ENCODE assay signal across 8 mouse cellular contexts in the genomic region with DNA sequence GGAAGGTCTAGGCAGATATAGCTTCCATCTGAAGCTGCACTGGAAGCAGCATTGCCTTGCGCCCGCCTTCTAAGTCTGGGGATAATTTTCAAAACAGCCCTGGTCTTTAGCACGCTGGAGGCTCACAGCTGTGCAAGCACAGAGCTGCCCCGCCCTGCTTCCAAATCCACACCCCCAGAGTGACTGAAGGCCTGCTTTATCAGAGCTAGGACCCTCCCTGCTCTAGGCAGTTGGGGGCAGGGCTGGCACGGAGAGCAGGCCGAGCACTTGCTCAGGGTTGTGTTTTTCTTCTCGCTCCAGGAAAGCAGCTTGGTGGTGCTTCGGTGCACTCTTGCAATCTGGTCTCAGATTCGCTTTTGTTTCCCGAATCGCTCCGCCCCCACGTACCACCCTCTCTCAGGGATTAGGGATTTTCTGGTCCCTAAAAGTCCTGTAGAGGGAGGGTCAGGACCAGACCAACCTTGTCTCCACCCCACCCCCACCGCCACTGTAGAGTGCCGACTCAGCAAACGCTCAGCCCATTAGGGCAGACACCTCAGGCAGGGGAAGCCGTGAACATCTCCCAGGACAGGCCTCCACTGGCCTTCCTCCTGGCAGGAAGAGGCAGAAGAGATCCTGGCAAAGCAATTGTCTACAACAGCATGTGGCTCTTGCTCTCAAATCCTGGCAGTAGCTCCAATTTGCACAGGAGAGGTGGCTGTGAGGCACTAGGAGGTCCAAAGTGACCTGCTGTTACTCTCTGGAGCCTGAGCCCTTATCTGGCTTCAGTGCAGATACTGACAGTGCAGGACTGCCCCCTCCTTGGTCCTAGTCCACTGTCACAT. TPM values are rescaled to one million over a fixed set of nuclear protein-coding genes. Genes with fewer than 3 reads are reported as not detected.
A peak's percentile ranks its signal among the peaks of the same experiment; 100 is the strongest.
DNase-seq lines count a peak whose midpoint lies in the region; ATAC-seq and TF ChIP-seq lines count a peak whose summit lies in the region.

No protein-coding gene starts in this region.

- dilution Hi-C loops in CH12.LX (cut with MboI; ENCODE audit: extremely low pct_ligation_motif_present, extremely low pct_unique_long_range_greater_than_20kb, low sequenced_read_pairs): no loop called here

- no peak for TF ChIP-seq CTCF in CH12.LX (conservative IDR thresholded peaks at IDR 0.05 in 1 of 2, IDR thresholded peaks at IDR 0.05 in 1 of 2; ENCODE audit: low read depth in 2 of 2, low read length in 2 of 2)

- no peak overlapping the region for H3K27ac ChIP-seq in CH12.LX (ENCODE audit: insufficient read depth, low read depth)
- peak overlapping the region; percentile 91 for H3K27ac ChIP-seq in kidney, embryonic 16.5 days (ENCODE audit: low read length)
- peak overlapping the region; percentile 74 for H3K27ac ChIP-seq in liver, embryonic 12.5 days
- peak overlapping the region; percentile 87 for H3K27ac ChIP-seq in neural tube, embryonic 13.5 days (replicated peaks)

- DNase-seq in CH12.LX (ENCODE audit: extremely low read depth) (no peak), adipocyte (ENCODE audit: low spot score) (peak; percentile 39)
- DNase-seq in embryo, embryonic 9.5 days (ENCODE audit: extremely low spot score): peak; percentile 81
- DNase-seq in heart, adult 18-20 months: peak; percentile 81 to 86
- DNase-seq in natural killer cell, adult 2 months (ENCODE audit: low spot score in 2 of 2): no peak

- no peak for TF ChIP-seq RAD21 in CH12.LX (IDR thresholded peaks at IDR 0.05; ENCODE audit: low read depth, low read length)

- peak; percentile 93 for ATAC-seq in kidney, embryonic 16.5 days (ENCODE audit: low FRiP score, low TSS enrichment)
- ATAC-seq in liver, embryonic 12.5 days: peak; percentile 91
- peak; percentile 82 for ATAC-seq in neural tube, embryonic 13.5 days (ENCODE audit: low read depth)

- no peaks in the 10 kb centered on the region for H3K36me3 ChIP-seq in CH12.LX (replicated peaks in 1 of 2; ENCODE audit: control insufficient read depth in 1 of 2, insufficient read depth in 1 of 2, low read length in 1 of 2)
- no peaks in the 10 kb centered on the region for H3K36me3 ChIP-seq in kidney, embryonic 16.5 days (ENCODE audit: insufficient read depth, low read length)
- H3K36me3 ChIP-seq in liver, embryonic 12.5 days: no peaks in the 10 kb centered on the region
- H3K36me3 ChIP-seq in neural tube, embryonic 13.5 days: no peaks in the 10 kb centered on the region

- no peak overlapping the region for H3K4me3 ChIP-seq in CH12.LX (replicated peaks in 1 of 3; ENCODE audit: low read depth in 2 of 3, low read length in 2 of 3, poor library complexity in 1 of 3)
- H3K4me3 ChIP-seq in kidney, embryonic 16.5 days (ENCODE audit: low read length): peak overlapping the region; percentile 20
- peak overlapping the region; percentile 39 for H3K4me3 ChIP-seq in liver, embryonic 12.5 days
- no peak overlapping the region for H3K4me3 ChIP-seq in neural tube, embryonic 13.5 days

- H3K9me3 ChIP-seq in CH12.LX (replicated peaks; ENCODE audit: low read length): no peaks in the 10 kb centered on the region
- H3K9me3 ChIP-seq in kidney, embryonic 16.5 days (ENCODE audit: low read length): no peaks in the 10 kb centered on the region
- H3K9me3 ChIP-seq in liver, embryonic 12.5 days (replicated peaks): no peaks in the 10 kb centered on the region
- H3K9me3 ChIP-seq in neural tube, embryonic 13.5 days: no peaks in the 10 kb centered on the region

- H3K27me3 ChIP-seq in CH12.LX (replicated peaks): peaks cover 12% of the 10 kb centered on the region
- no peaks in the 10 kb centered on the region for H3K27me3 ChIP-seq in kidney, embryonic 16.5 days (ENCODE audit: insufficient read depth, low read length)
- peaks cover 5% of the 10 kb centered on the region; the same call in 1 of the 2 replicates for H3K27me3 ChIP-seq in liver, embryonic 12.5 days (replicated peaks)
- H3K27me3 ChIP-seq in neural tube, embryonic 13.5 days: peaks cover 28% of the 10 kb centered on the region

- in situ Hi-C loops in CH12.LX (cut with MboI; ENCODE audit: low pct_ligation_motif_present, low pct_unique_long_range_greater_than_20kb, low sequenced_read_pairs): no loop called here

- H3K79me2 ChIP-seq in CH12.LX (replicated peaks; ENCODE audit: control insufficient read depth, extremely low read depth, insufficient read depth, poor library complexity, severe bottlenecking): no peaks in the 10 kb centered on the region

- no peak for TF ChIP-seq POLR2A in CH12.LX (IDR thresholded peaks at IDR 0.05; ENCODE audit: low read depth, low read length)

- peaks cover 0 to 9% of the 10 kb centered on the region in 2 experiments; a peak in 2 of 4 replicates for H3K4me1 ChIP-seq in CH12.LX (ENCODE audit: control insufficient read depth in 1 of 2, insufficient read depth in 2 of 2)
- peaks cover 51% of the 10 kb centered on the region for H3K4me1 ChIP-seq in kidney, embryonic 16.5 days (ENCODE audit: insufficient read depth, low read length)
- H3K4me1 ChIP-seq in liver, embryonic 12.5 days: peaks cover 52% of the 10 kb centered on the region
- peaks cover 27% of the 10 kb centered on the region for H3K4me1 ChIP-seq in neural tube, embryonic 13.5 days (replicated peaks)

- no peak for TF ChIP-seq EP300 in CH12.LX (IDR thresholded peaks at IDR 0.05; ENCODE audit: low read length)

- WGBS in kidney, embryonic 16.5 days: 1% methylated on average over 17 of the region's 17 CpGs
- 5% methylated on average over 17 of the region's 17 CpGs for WGBS in liver, embryonic 12.5 days (ENCODE audit: insufficient replicate concordance)
- WGBS in neural tube, embryonic 13.5 days: 2% methylated on average over 17 of the region's 17 CpGs

- H3K4me2 ChIP-seq in CH12.LX (ENCODE audit: insufficient read depth, low read depth, poor library complexity, severe bottlenecking): no peak overlapping the region
- H3K4me2 ChIP-seq in kidney, embryonic 16.5 days (replicated peaks; ENCODE audit: low read depth, low read length): peak overlapping the region; percentile 41
- H3K4me2 ChIP-seq in liver, embryonic 12.5 days: peak overlapping the region; percentile 74
- H3K4me2 ChIP-seq in neural tube, embryonic 13.5 days: peak overlapping the region; percentile 41

- H3K9ac ChIP-seq in CH12.LX (ENCODE audit: insufficient read depth, low read depth): no peak overlapping the region
- H3K9ac ChIP-seq in kidney, embryonic 16.5 days (replicated peaks; ENCODE audit: low read length): peak overlapping the region; percentile 45
- H3K9ac ChIP-seq in liver, embryonic 12.5 days: peak overlapping the region; percentile 32
- H3K9ac ChIP-seq in neural tube, embryonic 13.5 days: peak overlapping the region; percentile 60

TF ChIP-seq in CH12.LX, 34 proteins besides CTCF, POLR2A, EP300 and RAD21:
- no peak for TF ChIP-seq MAX (IDR thresholded peaks at IDR 0.05; ENCODE audit: low read length)
- TF ChIP-seq JUND (conservative IDR thresholded peaks at IDR 0.05; ENCODE audit: low read depth, low read length): no peak
- no peak for TF ChIP-seq BHLHE40 (IDR thresholded peaks at IDR 0.05; ENCODE audit: low read depth, low read length)
- TF ChIP-seq MAFK (IDR thresholded peaks at IDR 0.05; ENCODE audit: insufficient replicate concordance, low read length): peak; percentile 77; the same call in 1 of the 2 replicates
TF ChIP-seq in CH12.LX: peak in this region for 1.

RNA-seq across cellular contexts. Expression of gene Sema4c, which starts 22.4 kb away (rescaled TPM):
- total RNA-seq in CH12.LX (2012; rRNA removed) (2.2 and 3.4 TPM in 2 replicates), CH12.LX (2014; rRNA removed) (0.63 and 0.70 TPM in 2 replicates)
- 1.5 and 1.7 TPM in 2 replicates for polyA plus RNA-seq in CH12.LX (2012; ENCODE audit: insufficient read length, low read depth)
- 10 to 100 TPM in 1 of 2 experiments, 1 to 10 TPM in 1; 9.2 to 10.4 TPM for total RNA-seq in heart, adult 18-20 months (2021)
- 21.4 and 21.9 TPM in 2 replicates for polyA plus RNA-seq in kidney, embryonic 16.5 days (2015; fragmentation: Nextera tagmentation; extraction: Ambion mirVana)
- polyA plus RNA-seq in liver, embryonic 12.5 days (2016; fragmentation: Nextera tagmentation; extraction: Ambion mirVana): 3.9 TPM in 2 replicates
- 23.4 and 25.2 TPM in 2 replicates for polyA plus RNA-seq in neural tube, embryonic 13.5 days (2015; fragmentation: Nextera tagmentation; extraction: Ambion mirVana)

RNA-seq across cellular contexts. Expression of gene Ankrd39, which starts 33.4 kb away (rescaled TPM):
- total RNA-seq in CH12.LX (2012; rRNA removed) (11.6 and 14.8 TPM in 2 replicates), CH12.LX (2014; rRNA removed) (4.3 and 5.1 TPM in 2 replicates)
- polyA plus RNA-seq in CH12.LX (2012; ENCODE audit: insufficient read length, low read depth): 8.5 and 11.6 TPM in 2 replicates
- total RNA-seq in heart, adult 18-20 months (2021): 1 to 10 TPM; 5.8 to 6.2 TPM
- 29.2 and 30.0 TPM in 2 replicates for polyA plus RNA-seq in kidney, embryonic 16.5 days (2015; fragmentation: Nextera tagmentation; extraction: Ambion mirVana)
- polyA plus RNA-seq in liver, embryonic 12.5 days (2016; fragmentation: Nextera tagmentation; extraction: Ambion mirVana): 9.0 and 10.5 TPM in 2 replicates
- 23.8 and 26.2 TPM in 2 replicates for polyA plus RNA-seq in neural tube, embryonic 13.5 days (2015; fragmentation: Nextera tagmentation; extraction: Ambion mirVana)

RNA-seq across cellular contexts. Expression of gene Gm42417, which starts 41.4 kb away (rescaled TPM):
- total RNA-seq in CH12.LX (2012; rRNA removed): 0.08 TPM in 1 of 2 replicates, not detected in the other
- total RNA-seq in CH12.LX (2014; rRNA removed): not detected in 2 replicates
- 1.7 and 3.9 TPM in 2 replicates for polyA plus RNA-seq in CH12.LX (2012; ENCODE audit: insufficient read length, low read depth)
- total RNA-seq in heart, adult 18-20 months (2021): 100 to 1,000 TPM; 174 to 267 TPM
- polyA plus RNA-seq in kidney, embryonic 16.5 days (2015; fragmentation: Nextera tagmentation; extraction: Ambion mirVana): 0.30 and 1.5 TPM in 2 replicates
- polyA plus RNA-seq in liver, embryonic 12.5 days (2016; fragmentation: Nextera tagmentation; extraction: Ambion mirVana): 0.15 and 0.29 TPM in 2 replicates
- 0.32 and 1.9 TPM in 2 replicates for polyA plus RNA-seq in neural tube, embryonic 13.5 days (2015; fragmentation: Nextera tagmentation; extraction: Ambion mirVana)

RNA-seq across cellular contexts. Expression of gene Ankrd23, which starts 43.9 kb away (rescaled TPM):
- total RNA-seq in CH12.LX (2012; rRNA removed) (6.1 and 6.7 TPM in 2 replicates), CH12.LX (2014; rRNA removed) (2.8 and 4.1 TPM in 2 replicates)
- polyA plus RNA-seq in CH12.LX (2012; ENCODE audit: insufficient read length, low read depth): 3.7 and 4.9 TPM in 2 replicates
- total RNA-seq in heart, adult 18-20 months (2021): 100 to 1,000 TPM; 315 to 408 TPM
- 15.2 and 21.7 TPM in 2 replicates for polyA plus RNA-seq in kidney, embryonic 16.5 days (2015; fragmentation: Nextera tagmentation; extraction: Ambion mirVana)
- 4.0 and 6.9 TPM in 2 replicates for polyA plus RNA-seq in liver, embryonic 12.5 days (2016; fragmentation: Nextera tagmentation; extraction: Ambion mirVana)
- polyA plus RNA-seq in neural tube, embryonic 13.5 days (2015; fragmentation: Nextera tagmentation; extraction: Ambion mirVana): 19.0 and 19.2 TPM in 2 replicates

Comparison
In these comparisons a context has a peak if more than half of its experiments do, and no peak if none do; other contexts are left out.
1. DNase-seq: peak in adipocyte (single experiment), embryo, embryonic 9.5 days (single experiment) and heart, adult 18-20 months (2 of 2); none in CH12.LX (single experiment) and natural killer cell, adult 2 months (0 of 2).
2. H3K4me3 ChIP-seq: peak in kidney, embryonic 16.5 days (single experiment) and liver, embryonic 12.5 days (single experiment); none in CH12.LX (0 of 3) and neural tube, embryonic 13.5 days (single experiment).
3. Peak in every context shown above with its lines, with median percentiles within 50 percentile points of each other: ATAC-seq.